Mouse (Mus musculus): Measurements from ENCODE around the gene Spdl1. TPM values are rescaled to one million over a fixed set of nuclear protein-coding genes. Genes with fewer than 3 reads are reported as not detected.
"Not testable (repeated sequence)": the region's sequence is repeated elsewhere in the genome, so short reads cannot be mapped to it uniquely, and the experiment has no call there.

The Spdl1 gene
- total RNA-seq, 4 experiments from 2014 or later: 0.12 to 0.26 (median 0.22) TPM; not detected in 1

- not testable (repeated sequence) for DNase-seq (ENCODE audit: low spot score)
Measured at GRCm38 (mm10) chr11:34805026-34805425, 28.4 kb downstream of the Spdl1 start.

GRCm38 (mm10) chr11:34798066-34798465 is 35.4 kb downstream of the Spdl1 start:
- not testable (repeated sequence) for DNase-seq (ENCODE audit: low spot score)

DNA sequence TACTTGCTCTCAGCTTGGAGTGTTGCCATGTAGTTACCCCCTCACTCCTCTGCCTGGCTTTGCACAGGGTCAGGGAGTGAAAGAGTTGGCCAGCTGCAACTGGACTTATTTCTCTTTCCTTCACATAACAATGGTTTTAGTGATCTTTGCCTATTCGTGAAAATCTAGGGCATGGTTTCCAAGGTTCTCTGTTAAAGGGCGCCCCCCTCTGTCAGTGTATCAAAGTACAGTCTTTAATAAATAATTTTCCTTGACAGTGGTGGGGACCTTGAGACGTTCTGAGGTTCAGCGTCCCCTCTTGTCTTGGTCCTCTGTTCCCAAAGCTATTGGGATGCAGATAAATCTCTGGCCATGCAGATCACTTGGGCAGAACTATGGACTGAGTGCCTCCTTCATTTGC is 37.3 kb downstream of the Spdl1 start:
- no peak for DNase-seq (ENCODE audit: low spot score)

GRCm38 (mm10) chr11:34791872-34792271 is 41.6 kb downstream of the Spdl1 start:
- DNase-seq (ENCODE audit: low spot score): no peak

- no peak for DNase-seq (ENCODE audit: low spot score)
Measured at GRCm38 (mm10) chr11:34784864-34785263, 48.6 kb downstream of the Spdl1 start.

DNA sequence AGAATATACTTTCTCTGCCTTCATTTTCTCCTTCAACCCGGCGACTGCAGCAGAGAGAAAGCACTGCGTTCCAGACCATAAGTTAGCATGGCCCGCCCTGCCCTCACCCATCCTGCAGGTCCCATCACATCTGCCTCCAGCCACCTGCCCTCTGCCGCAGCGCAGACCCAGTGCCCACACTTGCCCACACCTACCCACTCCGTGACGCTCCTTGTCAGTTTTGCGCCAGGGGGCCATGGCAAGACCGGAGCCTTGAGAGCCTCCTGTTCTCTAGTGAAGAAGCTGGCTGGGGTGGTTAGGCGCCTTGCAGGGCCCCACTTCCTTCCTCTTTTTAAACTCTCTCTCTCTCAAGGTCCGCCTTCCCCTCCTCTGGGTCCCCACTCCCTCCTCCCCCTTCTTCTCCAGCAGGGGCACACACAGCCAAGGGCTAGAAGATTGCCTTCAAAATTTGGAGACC is 49.8 kb downstream of the Spdl1 start, which contains the start of gene Dock2:
Gene Dock2 (minus strand): TSS at position 306 of the 457 bp plus-strand sequence.
- DNase-seq (ENCODE audit: low spot score): peak; percentile 30

DNA sequence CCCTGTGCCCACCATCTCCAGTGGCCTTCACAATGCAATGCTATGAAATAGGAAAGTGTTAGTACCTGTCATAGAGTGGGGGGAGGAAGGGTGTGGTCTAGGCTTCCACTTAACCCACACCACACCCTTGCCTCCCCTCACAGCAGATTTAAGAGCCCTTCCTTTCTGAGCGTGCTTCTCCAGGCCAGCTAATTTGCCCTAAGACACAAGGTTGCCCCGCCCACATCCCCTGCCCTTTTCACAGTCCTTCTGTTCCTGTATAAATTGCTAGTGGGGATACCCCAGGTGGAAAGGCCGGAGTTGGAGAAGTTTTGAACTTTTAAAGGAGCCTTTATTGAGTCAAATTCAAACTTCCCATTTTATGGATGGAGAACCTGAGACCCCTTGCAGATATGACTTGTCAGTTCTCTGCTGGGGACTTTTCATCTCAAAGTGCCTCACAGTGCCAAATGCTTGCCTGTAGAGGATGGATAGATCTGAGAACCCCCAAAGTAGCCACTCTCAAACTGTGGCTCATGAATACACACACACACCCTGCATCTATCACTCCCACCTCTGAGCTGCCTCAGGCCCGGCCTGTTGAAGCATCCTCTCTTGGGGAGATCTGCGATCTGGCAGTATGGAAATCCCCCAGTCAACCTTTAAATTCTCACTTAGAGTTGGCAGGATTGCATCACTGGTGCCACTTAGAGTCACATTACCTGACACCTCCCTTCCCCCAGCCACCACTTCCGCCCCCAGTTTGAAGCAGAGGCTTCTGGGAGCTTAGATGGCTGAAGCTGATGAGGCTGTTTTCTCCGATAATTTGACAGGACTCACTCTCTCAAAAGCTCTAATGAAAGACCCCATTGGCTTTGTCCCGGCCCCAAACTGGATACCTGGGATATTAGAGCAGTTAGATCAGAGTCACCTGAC is 50.7 kb downstream of the Spdl1 start:
- peak; percentile 21 for DNase-seq (ENCODE audit: low spot score)

DNA sequence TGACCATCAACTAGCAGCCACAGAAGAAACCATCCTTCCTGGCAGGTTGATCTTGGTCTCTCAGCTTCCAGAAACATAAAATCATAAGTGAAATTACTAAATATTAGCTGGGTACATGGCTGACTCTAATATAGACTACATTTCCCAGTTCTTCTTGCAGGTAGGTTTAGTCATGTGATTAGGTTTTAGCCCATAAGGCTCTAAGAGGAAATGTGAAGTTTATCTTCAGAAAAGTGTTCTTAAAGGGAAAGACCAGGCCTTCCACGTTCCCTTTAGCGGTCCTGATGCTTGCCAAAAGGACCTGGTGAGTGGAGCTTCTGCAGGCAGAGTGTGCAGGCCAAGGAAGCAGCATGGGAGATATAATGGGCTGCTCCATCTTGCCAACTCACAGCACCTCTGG is 52.7 kb downstream of the Spdl1 start:
- no peak for DNase-seq (ENCODE audit: low spot score)

- DNase-seq (ENCODE audit: low spot score): no peak
Measured at GRCm38 (mm10) chr11:34779966-34780365, 53.5 kb downstream of the Spdl1 start.

GRCm38 (mm10) chr11:34778351-34778750 is 55.1 kb downstream of the Spdl1 start:
- no peak for DNase-seq (ENCODE audit: low spot score)

- no peak for DNase-seq (ENCODE audit: low spot score)
Measured at GRCm38 (mm10) chr11:34777529-34777928, 55.9 kb downstream of the Spdl1 start.

DNA sequence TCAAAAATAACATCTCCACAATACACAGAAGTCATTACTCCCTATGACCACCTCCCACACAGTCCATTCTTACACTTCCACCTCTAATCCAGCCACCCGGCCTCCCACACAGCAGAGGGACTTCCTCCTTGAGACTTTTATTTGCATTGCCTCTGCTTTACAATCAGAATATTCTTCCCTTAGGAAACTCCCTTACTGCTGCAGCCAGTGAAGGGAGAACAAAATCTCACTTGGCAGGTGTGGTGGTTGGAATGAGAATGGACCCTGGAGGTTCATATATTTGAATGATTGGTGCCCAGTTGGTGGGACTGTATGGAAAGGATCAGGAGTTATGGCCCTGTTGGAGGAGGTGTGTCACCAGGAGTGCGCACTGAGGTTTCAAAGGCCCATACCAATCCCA is 57.4 kb downstream of the Spdl1 start:
- no peak for DNase-seq (ENCODE audit: low spot score)

- DNase-seq (ENCODE audit: low spot score): no peak
Measured at GRCm38 (mm10) chr11:34774636-34775035, 58.8 kb downstream of the Spdl1 start.

- no peak for DNase-seq (ENCODE audit: low spot score)
Measured at GRCm38 (mm10) chr11:34773304-34773895, 60.0 kb downstream of the Spdl1 start.

DNA sequence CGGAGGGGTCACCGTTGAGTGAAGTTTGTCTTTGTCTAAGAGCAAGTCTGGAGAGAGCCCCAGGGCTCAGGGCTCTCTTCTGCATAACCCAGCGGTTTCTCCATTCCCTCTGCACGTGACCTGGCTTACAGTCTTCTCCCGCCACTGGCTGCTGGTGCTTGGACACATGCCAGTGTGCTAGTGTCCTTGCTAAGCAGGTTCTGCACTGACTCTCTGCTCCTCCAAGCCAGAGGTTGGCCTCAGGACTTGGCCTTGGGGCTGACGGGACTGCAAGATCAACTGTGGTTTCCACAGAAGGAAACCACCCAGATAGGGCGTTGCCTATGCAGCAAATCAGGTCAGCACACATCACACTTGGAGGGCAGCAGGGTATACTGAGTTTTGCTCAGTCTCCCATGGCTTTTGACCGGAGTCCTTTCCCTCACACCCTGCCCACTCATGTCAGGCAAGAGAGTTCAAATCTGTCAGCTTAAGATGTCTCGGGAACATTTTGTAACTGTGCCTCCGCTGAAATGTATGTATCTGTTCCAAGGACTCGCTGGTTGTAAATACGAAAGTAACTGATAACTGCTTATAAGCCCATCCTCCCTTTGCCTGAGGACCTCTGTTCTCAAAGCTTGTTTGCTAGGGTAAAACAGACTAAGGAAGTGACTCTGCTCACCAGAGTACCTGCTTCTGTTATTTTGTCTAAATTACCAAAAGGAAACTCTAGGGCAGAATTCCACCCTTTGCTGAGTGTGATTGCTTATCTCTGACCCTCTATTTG is 62.0 kb downstream of the Spdl1 start:
- DNase-seq (ENCODE audit: low spot score): peak; percentile 50

DNA sequence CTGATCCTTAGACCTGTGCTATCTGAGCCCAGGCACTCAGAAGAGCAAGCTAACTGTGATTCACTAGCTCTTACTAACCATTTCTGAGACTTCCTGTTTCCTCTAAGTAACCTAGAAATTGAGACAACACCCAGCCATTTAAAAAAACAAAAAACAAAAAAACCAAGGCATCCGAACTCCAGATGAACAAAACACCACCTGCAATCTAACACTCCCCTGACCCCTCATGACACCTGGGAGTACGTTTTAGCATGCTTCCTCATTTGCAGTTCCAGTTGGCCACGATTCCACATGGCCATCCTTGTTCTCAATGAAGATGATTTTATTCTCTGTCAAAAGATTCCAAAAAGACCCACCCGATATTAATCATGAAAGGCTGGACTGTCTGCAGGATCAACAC is 62.8 kb downstream of the Spdl1 start:
- DNase-seq (ENCODE audit: low spot score): no peak

DNA sequence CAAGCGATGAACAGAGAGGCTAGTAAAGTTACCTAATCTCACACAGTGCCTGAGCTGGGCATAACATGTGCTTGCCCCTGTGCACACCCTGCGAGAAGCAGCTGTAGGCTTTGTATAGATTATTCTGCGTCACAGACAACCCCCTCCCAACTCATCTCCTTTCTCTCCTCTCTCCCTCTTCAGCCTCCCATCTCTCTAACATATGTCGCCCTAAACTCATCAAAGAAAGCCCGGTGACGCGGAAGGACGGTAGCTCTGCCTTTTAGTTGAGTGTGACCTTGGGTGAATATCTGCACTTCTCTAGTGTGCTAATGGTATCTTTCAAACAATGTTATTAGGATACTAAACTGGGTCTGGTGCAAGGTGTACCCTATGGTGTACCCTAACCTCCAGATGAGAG is 63.5 kb downstream of the Spdl1 start:
- DNase-seq (ENCODE audit: low spot score): no peak

- no peak for DNase-seq (ENCODE audit: low spot score)
Measured at GRCm38 (mm10) chr11:34769396-34769795, 64.0 kb downstream of the Spdl1 start.

GRCm38 (mm10) chr11:34763739-34764361 is 69.6 kb downstream of the Spdl1 start:
- DNase-seq (ENCODE audit: low spot score): no peak

DNA sequence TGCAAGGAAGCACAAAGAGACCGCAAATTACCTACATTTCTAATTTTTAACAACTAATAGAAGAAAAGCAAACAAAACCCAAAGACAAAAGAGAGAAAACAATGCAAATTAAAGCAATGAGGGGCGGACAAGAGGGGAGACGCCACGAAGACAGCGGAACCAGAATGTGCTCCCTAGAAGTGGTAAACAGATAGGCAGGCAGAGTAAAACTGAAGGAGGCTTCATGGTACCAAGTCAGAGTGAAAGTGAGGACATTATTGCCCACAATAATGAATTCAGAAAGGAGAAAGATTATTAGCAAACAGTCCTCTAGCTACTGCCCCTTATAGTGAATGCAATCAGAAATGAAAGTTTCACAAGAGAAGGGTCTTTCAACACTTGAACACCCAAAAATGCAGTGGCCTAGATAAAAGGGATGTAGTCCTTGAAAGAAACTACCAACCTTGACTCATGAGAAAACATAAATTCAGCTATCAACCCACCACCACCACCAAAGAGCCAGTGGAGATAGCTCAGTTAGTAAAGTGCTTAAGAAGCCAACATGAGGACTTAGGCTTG is 70.8 kb downstream of the Spdl1 start:
- no peak for DNase-seq (ENCODE audit: low spot score)

DNA sequence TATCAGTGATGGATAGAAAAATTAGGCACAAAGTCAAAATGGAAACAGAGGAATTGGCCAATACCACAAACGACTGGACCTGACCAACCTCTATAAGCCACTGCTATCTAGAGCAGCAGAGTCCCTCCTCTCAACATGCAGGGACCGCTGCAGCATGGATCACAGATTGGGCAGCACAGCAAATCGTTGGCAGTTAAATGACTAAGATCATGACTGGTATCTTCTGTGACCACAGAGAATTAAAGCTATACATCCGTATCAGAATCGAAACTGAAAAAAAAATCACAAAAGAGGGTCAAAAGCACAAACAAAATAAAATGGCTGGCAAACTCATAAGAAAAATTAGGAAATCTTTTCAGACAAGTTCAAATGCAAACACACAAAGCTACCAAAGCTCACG is 71.3 kb downstream of the Spdl1 start:
- DNase-seq (ENCODE audit: low spot score): no peak
